Comparison of ENCODE assay signal across 10 mouse cellular contexts in the genomic region with DNA sequence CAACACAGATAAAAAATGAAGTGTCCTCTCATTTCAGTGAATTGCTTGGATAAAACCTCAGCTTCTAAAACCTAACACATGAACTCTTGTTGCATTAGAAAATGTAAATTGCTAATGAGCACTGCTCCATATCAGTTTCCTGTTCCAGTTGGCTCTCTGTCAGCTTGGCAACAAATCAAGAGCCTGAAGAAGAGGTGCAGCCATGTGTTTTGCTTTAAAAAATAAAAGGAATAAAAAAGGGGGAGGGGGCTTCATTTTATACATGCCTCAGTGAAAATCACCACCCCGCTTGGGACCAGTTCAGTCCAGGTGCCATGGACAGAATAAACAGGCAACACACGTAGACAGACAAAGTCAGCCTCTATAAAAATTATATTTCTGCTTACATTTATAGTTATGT.
A peak's percentile ranks its signal among the peaks of the same experiment; 100 is the strongest.
DNase-seq lines count a peak whose midpoint lies in the region; ATAC-seq and TF ChIP-seq lines count a peak whose summit lies in the region.
"Had no signal": no experiment of that assay in that cellular context is flagged by ENCODE, and none has a peak within 500 bp of the region (broad histone marks: within the 10 kb centered on the region; RNA-seq: fewer than 3 reads in every experiment).

No protein-coding gene starts in this region.

- TF ChIP-seq POLR2A in heart, adult 2 months (IDR thresholded peaks at IDR 0.05; ENCODE audit: insufficient read depth, low read depth, low read length) = no peak

- no peak overlapping the region for H3K4me2 ChIP-seq in midbrain, embryonic 14.5 days (ENCODE audit: low read length)
- H3K4me2 ChIP-seq in midbrain, embryonic 13.5 days (replicated peaks) = no peak overlapping the region
- H3K4me2 ChIP-seq in embryonic facial prominence, embryonic 15.5 days (replicated peaks) = no peak overlapping the region
- H3K4me2 ChIP-seq: midbrain, embryonic 12.5 days had no signal

- H3K9ac ChIP-seq in heart, adult 2 months (ENCODE audit: low read depth, low read length) = no peak overlapping the region
- H3K9ac ChIP-seq in midbrain, embryonic 14.5 days (replicated peaks; ENCODE audit: low read length) = no peak overlapping the region
- no peak overlapping the region for H3K9ac ChIP-seq in midbrain, embryonic 13.5 days (replicated peaks)
- H3K9ac ChIP-seq in embryonic facial prominence, embryonic 15.5 days = no peak overlapping the region
- H3K9ac ChIP-seq: midbrain, embryonic 12.5 days had no signal

- peak; percentile 12 for DNase-seq in heart, adult 8-10 months (ENCODE audit: low spot score)
- DNase-seq in heart, adult 2 months = no peak
- DNase-seq in midbrain, embryonic 14.5 days = peak; percentile 34
- peak; percentile 19 to 45 for DNase-seq in kidney, postnatal 36 days
- DNase-seq in left cerebral cortex, postnatal 25 days (ENCODE audit: low spot score in 2 of 2) = no peak
- DNase-seq in natural killer cell, adult 2 months (ENCODE audit: low spot score in 2 of 2) = no peak
- DNase-seq: adrenal gland, postnatal 25 days had no signal

- peaks cover 3% of the 10 kb centered on the region for H3K36me3 ChIP-seq in heart, adult 2 months (ENCODE audit: control insufficient read depth, insufficient read depth, low read length)
- H3K36me3 ChIP-seq in midbrain, embryonic 14.5 days (ENCODE audit: control insufficient read depth, insufficient read depth, low read length) = no peaks in the 10 kb centered on the region
- no peaks in the 10 kb centered on the region for H3K36me3 ChIP-seq in midbrain, embryonic 13.5 days
- H3K36me3 ChIP-seq in embryonic facial prominence, embryonic 15.5 days = no peaks in the 10 kb centered on the region
- H3K36me3 ChIP-seq: midbrain, embryonic 12.5 days had no signal

- no peaks in the 10 kb centered on the region for H3K79me2 ChIP-seq in heart, adult 2 months (replicated peaks; ENCODE audit: control insufficient read depth, insufficient read depth, low read length)

- H3K27me3 ChIP-seq in heart, adult 2 months (ENCODE audit: control insufficient read depth, insufficient read depth, low read length) = no peaks in the 10 kb centered on the region
- no peaks in the 10 kb centered on the region for H3K27me3 ChIP-seq in midbrain, embryonic 14.5 days (ENCODE audit: control insufficient read depth, insufficient read depth, low read length)
- no peaks in the 10 kb centered on the region for H3K27me3 ChIP-seq in midbrain, embryonic 13.5 days
- H3K27me3 ChIP-seq in embryonic facial prominence, embryonic 15.5 days = no peaks in the 10 kb centered on the region
- H3K27me3 ChIP-seq: midbrain, embryonic 12.5 days had no signal

- no peak for TF ChIP-seq CTCF in heart, adult 2 months (IDR thresholded peaks at IDR 0.05)

- intact Hi-C loops in heart, adult 2 months (cut with DNase I) = loop anchor here (5.0 kb wide), 1 partner anchor 77 kb away; no protein-coding TSS in a partner anchor
- intact Hi-C loops in left cerebral cortex, postnatal 25 days (cut with DNase I) = no loop called here

- peaks cover 8% of the 10 kb centered on the region for H3K4me1 ChIP-seq in heart, adult 2 months (ENCODE audit: control insufficient read depth, insufficient read depth, low read length)
- H3K4me1 ChIP-seq in midbrain, embryonic 14.5 days (ENCODE audit: control insufficient read depth, insufficient read depth, low read length) = no peaks in the 10 kb centered on the region
- H3K4me1 ChIP-seq in midbrain, embryonic 13.5 days (replicated peaks) = 0 out of 2 replicates have a peak, but pooled peaks cover 3% of the 10 kb centered on the region
- H3K4me1 ChIP-seq in embryonic facial prominence, embryonic 15.5 days = peaks cover 32% of the 10 kb centered on the region

- H3K9me3 ChIP-seq in midbrain, embryonic 14.5 days (ENCODE audit: control insufficient read depth, low read length) = no peaks in the 10 kb centered on the region
- H3K9me3 ChIP-seq in midbrain, embryonic 13.5 days = no peaks in the 10 kb centered on the region
- H3K9me3 ChIP-seq in embryonic facial prominence, embryonic 15.5 days (replicated peaks) = no peaks in the 10 kb centered on the region
- H3K9me3 ChIP-seq: midbrain, embryonic 12.5 days had no signal

- no peak for ATAC-seq in midbrain, embryonic 14.5 days (ENCODE audit: low FRiP score, low TSS enrichment)
- ATAC-seq in midbrain, embryonic 13.5 days = no peak
- ATAC-seq in embryonic facial prominence, embryonic 15.5 days (ENCODE audit: insufficient number of reproducible peaks, low FRiP score, low TSS enrichment, low read depth) = no peak

- TF ChIP-seq EP300 in heart, adult 2 months (IDR thresholded peaks at IDR 0.05; ENCODE audit: insufficient read depth, low read depth, low read length) = no peak

- H3K27ac ChIP-seq in heart, adult 2 months = no peak overlapping the region
- H3K27ac ChIP-seq in midbrain, embryonic 14.5 days (replicated peaks; ENCODE audit: low read depth, low read length) = no peak overlapping the region
- H3K27ac ChIP-seq in midbrain, embryonic 13.5 days = no peak overlapping the region
- 0 out of 2 replicates have a peak overlapping the region, but pooled peaks have one; percentile 1 for H3K27ac ChIP-seq in embryonic facial prominence, embryonic 15.5 days (replicated peaks)
- H3K27ac ChIP-seq: midbrain, embryonic 12.5 days had no signal

- WGBS in heart, adult 2 months = 65% methylated on average over 2 of the region's 2 CpGs
- WGBS in midbrain, embryonic 14.5 days = 69% methylated on average over 2 of the region's 2 CpGs
- WGBS in midbrain, embryonic 13.5 days = 78% methylated on average over 2 of the region's 2 CpGs
- WGBS in embryonic facial prominence, embryonic 15.5 days = 34% methylated on average over 2 of the region's 2 CpGs

- no peak overlapping the region for H3K4me3 ChIP-seq in heart, adult 2 months
- no peak overlapping the region for H3K4me3 ChIP-seq in midbrain, embryonic 14.5 days (replicated peaks; ENCODE audit: low read depth, low read length)
- H3K4me3 ChIP-seq in midbrain, embryonic 13.5 days (replicated peaks) = no peak overlapping the region
- no peak overlapping the region for H3K4me3 ChIP-seq in embryonic facial prominence, embryonic 15.5 days (replicated peaks)
- H3K4me3 ChIP-seq: midbrain, embryonic 12.5 days had no signal

Comparison
In these comparisons a context has a peak if more than half of its experiments do, and no peak if none do; other contexts are left out.
1. DNase-seq: peak in heart, adult 8-10 months (single experiment), midbrain, embryonic 14.5 days (single experiment) and kidney, postnatal 36 days (2 of 2); none in heart, adult 2 months (0 of 2), left cerebral cortex, postnatal 25 days (0 of 2) and natural killer cell, adult 2 months (0 of 2).